Mouse (Mus musculus): ENCODE results near the gene St6gal1.

GRCm38 (mm10) chr16:23214314-23214713 is 10.2 kb upstream of the St6gal1 start:
- no peak for TF ChIP-seq CTCF (conservative IDR thresholded peaks at IDR 0.05; ENCODE audit: low read length)
- TF ChIP-seq NANOG (IDR thresholded peaks at IDR 0.05; ENCODE audit: borderline replicate concordance, low read length) = no peak
- no peak for TF ChIP-seq POU5F1 (IDR thresholded peaks at IDR 0.05; ENCODE audit: borderline replicate concordance, low read length)
